Mouse (Mus musculus): ENCODE measurements around the gene Cabp4. TPM values are rescaled to one million over a fixed set of nuclear protein-coding genes. Genes with fewer than 3 reads are reported as not detected.

Gene Cabp4
- total RNA-seq, 2 experiments from 2014 or later: not detected

DNA sequence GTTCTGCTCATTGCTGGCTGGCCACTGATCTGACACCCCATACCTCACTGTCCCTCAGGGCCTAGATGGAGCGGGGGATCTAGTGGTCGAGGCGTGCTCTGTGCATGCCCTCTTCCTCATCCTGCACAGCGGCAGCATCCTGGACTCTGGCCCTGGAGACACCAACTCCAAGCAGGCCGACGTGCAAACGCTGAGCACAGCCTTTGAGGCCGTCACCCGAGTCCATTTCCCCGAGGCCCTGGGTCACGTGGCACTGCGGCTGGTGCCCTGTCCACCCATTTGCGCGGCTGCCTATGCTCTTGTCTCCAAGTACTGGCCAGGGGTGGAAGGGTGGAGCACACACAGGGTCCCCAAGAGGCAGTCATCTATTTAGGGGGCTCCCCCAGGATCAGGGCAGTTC is 37.2 kb downstream of the Cabp4 start:
- intact Hi-C loops (cut with DNase I): no loop called here

DNA sequence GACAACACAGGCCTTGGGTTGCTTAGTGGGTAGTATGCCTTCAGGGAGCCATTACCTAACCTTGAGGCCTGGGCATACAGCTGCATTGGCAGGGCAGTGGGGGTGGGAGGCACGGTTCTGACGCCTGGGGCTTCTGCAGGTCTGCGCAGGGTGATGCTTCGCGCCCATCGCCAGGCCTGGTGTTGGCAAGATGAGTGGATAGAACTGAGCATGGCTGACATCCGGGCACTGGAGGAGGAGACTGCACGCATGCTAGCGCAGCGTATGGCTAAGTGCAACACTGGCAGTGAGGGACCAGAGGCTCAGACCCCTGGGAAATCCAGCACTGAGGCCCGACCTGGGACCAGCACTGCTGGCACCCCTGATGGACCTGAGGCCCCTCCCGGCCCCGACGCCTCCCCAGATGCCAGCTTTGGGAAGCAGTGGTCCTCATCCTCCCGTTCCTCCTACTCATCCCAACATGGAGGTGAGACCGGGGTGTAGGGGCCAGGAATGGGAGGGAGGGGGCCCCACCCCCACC is 39.1 kb downstream of the Cabp4 start:
- DNase-seq: no peak
- intact Hi-C loops (cut with DNase I): no loop called here

More for the DNA sequence above, 37.2 kb downstream of the Cabp4 start:
- no peak for DNase-seq

DNA sequence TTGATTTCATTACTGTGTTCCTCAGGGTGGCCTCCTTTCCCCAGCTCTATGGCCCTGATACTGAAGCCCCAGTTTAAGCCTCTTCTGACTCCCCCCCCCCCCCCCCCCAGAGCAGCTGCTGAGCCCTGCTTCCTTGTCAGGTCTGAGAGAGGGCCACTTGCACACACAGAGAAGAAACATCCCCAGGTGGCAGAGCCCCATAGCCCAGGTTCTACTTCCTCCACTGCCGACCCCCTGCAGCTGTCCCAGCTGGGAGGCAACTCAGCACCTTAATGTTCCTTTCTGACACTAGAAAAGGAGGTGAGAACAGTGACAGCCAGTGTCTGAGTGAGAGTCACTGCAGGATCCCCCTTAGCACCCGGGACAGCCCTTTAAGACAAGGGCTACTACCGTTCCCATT is 40.0 kb downstream of the Cabp4 start:
- no peak for DNase-seq
- intact Hi-C loops (cut with DNase I): no loop called here

DNA sequence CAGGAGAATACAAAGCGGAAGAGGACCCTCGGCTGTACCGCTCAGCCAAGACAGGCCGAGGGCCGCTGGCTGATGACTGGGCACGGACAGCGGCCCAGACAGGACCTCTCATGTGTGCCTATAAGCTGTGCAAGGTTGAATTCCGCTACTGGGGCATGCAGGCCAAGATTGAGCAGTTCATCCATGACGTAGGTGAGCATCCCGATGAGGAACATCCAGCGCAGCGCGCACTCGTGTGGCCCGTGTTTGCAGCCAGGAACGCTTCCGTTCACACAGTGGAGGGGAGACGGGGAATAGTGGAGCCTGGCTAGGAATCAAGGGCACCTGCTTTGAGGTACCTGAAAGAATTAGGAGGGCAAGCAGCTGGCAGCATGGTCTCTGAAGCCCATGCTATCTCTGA is 40.5 kb downstream of the Cabp4 start:
- no peak for DNase-seq
- intact Hi-C loops (cut with DNase I): no loop called here

DNA sequence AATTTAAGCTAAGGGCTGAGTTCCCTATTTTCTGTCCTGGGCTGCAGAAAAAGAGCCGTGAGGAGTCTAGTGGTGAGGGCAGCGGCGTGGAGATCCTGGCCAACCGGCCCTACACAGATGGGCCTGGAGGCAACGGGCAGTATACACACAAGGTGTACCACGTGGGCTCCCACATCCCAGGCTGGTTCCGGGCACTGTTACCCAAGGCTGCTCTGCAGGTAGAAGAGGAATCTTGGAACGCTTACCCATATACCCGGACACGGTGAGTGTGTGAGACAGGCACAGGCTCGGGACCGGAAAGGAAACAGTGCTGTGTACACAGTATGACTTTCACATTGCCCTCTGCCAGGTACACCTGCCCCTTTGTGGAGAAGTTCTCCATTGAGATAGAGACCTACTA is 41.2 kb downstream of the Cabp4 start:
- intact Hi-C loops (cut with DNase I): no loop called here

DNA sequence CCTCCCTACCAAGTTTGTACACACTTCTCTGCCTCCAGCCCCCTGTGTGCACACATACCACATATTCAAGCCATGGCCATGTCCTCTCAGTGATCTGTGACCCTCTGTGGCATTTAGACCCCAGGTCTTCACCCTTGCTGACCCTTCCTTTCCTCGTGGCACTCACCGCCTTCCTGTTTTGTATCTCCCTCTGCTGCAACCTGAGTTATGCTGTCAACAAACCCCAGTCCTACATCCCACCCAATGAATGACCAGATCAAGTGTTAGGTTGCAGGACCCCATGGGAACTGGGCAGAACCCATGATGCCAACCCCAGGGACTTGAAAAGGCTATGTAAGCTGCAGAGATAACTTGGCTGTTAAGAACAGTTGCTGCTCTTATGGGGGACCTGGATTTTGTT is 41.8 kb downstream of the Cabp4 start:
- no peak for DNase-seq
- intact Hi-C loops (cut with DNase I): no loop called here

More for the DNA sequence above, 41.2 kb downstream of the Cabp4 start:
- no peak for DNase-seq

DNA sequence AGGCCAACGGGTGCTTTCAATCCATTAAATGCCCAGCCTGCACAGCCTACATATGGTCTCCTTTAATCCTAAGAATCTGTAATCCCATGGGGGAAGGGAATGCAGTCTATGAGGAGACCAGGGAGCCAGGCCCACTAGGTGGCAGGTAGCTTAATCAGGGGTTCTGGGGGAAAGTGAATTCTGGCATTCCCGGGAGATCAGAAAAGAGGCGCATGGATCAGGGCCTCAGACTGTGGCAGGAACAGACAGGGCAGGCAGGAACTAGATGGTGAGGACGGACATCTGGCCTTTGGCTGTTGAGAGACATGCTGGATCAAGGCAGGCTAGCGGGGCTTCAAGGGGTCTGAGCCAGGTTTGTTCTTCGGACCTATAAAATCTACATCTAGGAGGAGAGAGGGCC is 42.4 kb downstream of the Cabp4 start:
- no peak for DNase-seq
- intact Hi-C loops (cut with DNase I): no loop called here

DNA sequence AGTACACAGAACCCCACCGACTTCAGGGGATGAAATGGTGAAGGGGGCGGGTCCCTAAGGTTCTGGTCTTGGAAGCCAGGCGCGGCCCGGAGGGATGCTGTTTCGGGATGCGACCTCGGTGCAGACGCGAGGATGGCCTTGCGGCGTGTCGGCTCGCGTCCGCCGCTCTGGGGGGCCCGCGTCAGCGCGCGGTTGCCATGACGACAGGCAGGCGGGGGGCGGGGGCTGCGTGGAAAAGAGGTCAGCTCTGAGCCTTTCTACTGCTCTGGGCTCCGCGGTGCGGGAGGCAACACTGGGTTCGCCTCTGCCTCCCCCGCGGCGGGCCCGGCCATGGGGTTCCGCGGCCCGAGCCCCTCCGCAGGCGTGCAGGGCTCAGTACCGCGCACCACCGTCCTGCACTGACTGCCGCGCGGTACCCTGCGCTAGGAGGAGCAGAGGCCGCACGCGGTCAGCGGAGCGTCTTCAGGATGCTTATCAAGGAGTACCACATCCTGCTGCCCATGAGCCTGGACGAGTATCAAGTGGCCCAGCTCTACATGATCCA is 43.0 kb downstream of the Cabp4 start:
- peak; percentile 60 for DNase-seq
- intact Hi-C loops (cut with DNase I): no loop called here

DNA sequence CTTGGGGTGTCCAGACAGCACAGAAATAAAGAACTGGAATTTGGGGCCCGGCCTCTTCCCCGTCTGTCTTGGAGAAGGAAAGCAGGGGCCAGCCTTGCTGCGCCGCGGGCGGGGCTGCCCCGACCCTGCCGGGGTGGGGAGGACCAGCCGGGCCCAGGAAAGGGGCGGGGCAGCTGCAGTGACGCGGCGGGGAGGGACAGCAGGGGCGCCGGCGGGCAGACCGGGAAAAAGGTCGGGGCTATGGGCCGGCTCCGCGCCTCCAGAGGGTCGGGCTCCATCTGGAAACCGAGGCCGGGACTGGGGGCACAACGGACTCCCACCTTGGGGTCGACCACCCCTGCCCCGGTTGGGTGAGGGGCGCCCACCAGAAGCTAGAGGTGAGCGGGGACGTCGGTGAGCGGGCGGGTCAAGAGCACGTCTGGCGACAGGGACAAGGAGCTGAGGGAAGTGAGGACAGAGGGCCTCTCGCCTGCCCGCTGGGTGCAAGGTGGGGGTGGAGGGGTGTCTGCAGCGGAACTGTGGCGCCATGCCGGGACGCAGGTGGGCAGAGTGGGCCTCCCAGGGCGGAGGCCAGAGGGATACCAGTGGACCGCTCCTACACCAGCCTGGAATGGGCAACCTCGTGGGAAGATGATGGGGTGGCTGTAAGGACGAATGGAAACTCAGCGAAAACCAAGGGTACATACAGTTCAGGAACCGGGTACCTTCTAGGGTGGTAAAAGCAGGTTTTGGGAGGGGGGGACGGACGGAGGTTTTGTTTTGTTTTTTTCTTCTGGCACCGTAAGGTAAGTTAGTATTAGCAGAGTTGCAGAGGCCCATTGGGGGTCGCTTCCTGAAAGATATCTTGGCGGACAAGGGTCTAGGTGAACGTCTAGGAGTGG is 43.8 kb downstream of the Cabp4 start, which contains the start of gene Pitpnm1:
Gene Pitpnm1 (plus strand): TSS at position 162 of the 881 bp plus-strand sequence.
- peak; percentile 41 for DNase-seq
- intact Hi-C loops (cut with DNase I): no loop called here

DNA sequence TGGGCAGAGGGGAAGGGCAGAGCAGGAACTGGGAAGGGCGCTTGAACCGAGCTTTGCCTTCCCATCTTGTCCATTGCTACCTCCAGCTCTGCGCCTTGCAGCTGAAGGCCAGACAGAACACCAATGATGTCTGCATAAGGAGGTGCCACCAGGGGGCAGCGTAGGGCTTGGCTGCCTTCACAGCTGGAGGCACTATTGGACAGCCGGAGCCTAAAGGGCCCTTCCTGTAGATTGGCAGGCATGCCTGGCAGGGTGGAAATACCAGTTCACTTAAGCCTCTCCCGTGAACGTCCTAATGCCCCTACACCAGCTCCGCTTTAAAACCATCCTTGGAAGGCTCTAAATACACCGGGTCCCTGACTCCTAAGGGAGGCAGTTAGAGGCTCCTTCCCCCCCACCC is 44.8 kb downstream of the Cabp4 start:
- intact Hi-C loops (cut with DNase I): no loop called here
- peak; percentile 90 for DNase-seq

DNA sequence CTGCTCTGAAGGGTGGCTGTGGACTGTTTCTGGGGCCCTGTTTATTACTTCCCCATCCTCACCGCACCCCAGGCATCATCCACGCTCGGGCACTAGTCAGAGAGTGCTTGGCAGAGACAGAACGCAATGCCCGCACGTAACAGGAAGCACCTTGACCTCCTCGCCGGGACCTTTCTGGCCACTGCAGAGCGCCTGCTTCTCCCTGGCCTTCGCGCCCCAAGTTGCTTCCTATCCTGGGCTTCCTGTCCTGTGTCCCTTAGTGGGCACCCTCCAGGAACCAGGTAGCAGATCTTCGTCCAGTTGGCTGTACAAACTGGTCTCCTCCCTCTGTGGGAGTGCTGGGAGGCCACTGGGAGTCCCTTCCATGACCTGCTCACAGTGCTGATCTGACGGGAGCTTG is 45.4 kb downstream of the Cabp4 start:
- no peak for DNase-seq
- intact Hi-C loops (cut with DNase I): no loop called here

DNA sequence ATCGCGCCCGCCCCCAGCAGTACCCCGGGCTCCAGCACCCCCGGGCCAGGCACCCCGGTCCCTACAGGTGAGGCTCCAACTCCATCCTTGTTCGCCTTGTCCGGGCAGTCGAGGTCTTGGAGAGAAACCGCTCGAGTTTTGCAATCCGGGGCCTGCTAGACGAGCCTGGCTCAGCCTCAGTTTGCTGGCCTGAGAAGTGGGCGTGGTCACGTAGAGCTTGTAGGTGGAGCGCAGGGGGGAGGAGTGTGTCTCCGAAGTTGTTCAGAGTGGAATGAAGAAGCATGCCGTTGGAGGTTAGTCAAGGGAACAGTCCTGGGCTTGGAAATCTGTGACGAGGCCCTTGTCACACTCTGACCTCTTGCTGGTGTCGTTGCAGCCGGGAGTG is 46.4 kb downstream of the Cabp4 start:
- intact Hi-C loops (cut with DNase I): no loop called here
- no peak for DNase-seq

DNA sequence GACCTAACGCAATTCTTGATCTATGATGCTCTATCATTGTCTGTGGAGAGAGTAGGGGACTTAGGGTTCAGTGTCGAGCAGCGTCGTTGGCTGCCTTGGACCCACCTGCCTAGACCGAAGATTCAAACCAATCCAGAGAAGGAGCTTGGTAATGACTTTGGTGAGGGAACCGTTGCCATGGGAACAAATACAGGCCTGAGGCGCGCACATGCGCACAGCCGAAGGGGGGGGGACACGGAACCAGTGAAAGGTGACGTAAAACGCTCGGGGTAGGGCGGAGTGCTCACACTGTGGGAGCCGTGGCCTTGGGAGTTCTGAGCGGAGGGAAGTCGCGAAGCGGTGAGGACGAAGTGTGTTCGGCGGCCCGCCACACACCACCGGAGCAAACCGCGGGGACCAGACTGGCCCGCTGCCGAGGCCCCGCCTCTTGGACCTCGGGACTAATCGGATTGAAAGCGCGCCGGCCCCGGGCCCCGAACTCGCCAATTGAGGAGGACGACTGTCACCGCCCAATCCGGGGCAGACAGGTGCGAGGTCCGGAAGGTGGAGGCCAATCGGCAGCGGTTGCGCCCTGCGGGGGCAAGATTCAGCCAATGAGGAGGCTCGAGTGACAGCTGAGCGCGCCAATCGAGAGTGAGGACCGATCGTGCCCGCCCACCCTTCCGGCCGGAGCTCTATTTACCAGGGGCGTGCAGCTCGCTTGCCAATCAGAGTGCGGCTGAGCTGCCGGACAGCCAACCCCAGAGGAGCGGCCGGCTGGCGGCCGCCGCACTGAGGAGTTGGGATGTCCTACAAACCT is 47.0 kb downstream of the Cabp4 start, which contains the start of gene Cdk2ap2:
Gene Cdk2ap2 (plus strand): TSS at position 541 of the 799 bp plus-strand sequence.
- peak; percentile 99 for DNase-seq
- intact Hi-C loops (cut with DNase I): no loop called here

DNA sequence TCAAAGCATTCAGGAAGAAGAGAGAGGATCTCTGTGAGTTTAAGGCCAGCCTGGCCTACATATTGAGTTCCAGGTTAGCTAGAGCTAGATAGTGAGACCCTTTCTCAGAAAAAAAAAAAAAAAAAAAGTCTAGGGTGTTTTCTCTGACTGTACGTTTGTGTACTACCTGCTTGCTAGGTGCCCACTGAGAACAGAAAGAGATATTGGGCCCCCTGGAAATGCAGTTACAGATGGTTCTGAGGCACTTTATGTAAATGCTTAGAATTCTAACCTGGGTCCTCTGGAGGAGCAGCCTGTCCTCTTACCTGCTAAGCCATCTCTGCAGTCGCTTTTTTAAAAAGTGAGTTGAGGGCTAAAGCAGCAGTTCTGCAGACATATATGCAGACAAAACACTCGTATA is 48.0 kb downstream of the Cabp4 start:
- intact Hi-C loops (cut with DNase I): no loop called here
- no peak for DNase-seq

DNA sequence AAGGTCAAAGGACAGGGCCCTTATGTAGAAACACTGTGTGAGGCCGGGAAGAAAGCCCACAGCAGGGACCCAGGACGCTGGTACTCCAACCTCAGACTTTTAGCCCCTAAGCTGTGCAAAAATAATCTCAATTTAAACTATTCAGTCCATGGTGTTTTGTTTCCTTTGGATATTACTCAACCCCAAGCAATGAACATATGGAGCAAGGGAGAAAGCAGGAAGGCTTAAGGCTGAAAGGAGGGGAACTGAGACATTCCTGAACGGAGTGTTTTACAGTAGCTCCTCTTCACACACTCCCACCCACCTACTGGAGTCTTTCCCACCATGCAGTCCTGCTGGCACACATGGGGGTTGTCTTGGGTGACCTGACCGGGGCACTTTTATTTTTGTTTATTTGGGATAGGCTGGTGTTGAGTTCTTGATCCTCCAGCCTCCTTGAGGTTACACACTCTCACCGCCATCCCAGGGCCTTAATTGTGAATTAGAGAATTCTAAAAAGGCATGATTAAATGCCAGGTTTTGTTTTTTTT is 49.0 kb downstream of the Cabp4 start:
- intact Hi-C loops (cut with DNase I): no loop called here
- DNase-seq: no peak

DNA sequence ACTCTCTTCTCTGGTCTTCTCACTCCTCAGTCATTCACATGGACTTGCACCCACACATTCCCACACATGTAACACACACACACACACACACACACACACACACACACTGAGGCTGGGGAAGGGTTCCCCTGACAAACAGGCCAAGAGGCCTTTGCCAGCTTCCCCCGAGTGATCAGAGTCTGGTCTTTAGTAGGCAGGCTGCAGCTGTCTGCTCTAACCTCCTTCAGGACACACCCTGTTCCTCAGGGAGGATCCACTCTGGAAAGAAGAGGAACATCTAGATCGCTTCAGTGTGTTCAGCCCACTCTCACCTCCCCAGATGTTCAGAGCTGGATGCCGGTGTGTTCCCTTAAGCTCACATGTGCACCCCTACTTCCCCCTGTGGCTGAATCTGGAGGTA is 49.5 kb downstream of the Cabp4 start:
- DNase-seq: no peak
- intact Hi-C loops (cut with DNase I): no loop called here

DNA sequence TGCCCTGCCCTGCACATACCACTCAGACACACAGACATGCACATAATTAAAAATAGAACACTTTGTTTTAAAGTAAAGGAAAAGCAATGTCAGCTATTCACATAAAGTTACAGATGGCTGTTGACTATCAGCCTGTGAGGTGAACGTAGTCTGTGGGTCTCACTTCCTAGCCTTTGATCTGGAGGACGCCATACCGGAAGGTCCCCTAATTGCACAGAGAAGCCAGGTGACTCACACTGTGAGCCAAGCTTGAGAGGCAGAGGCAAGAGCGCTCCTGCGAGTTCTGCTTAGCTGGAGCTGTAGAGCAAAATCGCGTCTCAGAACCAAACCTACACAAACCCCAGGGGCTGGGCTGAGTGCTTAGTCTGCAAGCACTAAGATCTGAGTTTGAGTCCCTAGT is 50.1 kb downstream of the Cabp4 start:
- DNase-seq: no peak
- intact Hi-C loops (cut with DNase I): no loop called here

DNA sequence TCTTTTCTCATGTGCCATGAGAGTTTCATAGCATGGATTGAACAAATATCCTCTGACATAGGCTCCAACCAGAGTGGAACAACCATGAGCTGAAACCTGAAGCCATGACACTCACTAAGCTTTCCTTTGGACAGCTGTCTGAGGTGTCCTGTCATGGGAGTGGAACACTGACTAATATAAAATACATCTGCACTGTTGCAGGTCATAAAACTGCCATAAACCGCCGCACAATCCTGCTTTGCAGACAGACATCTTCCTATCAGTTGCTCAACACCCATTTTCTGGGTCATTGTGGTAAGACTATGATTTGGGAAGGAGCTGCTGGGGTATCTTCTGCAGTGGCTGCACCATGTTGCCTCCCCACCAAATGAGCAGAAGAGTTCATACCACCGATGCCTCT is 51.1 kb downstream of the Cabp4 start:
- no peak for DNase-seq
- intact Hi-C loops (cut with DNase I): no loop called here

DNA sequence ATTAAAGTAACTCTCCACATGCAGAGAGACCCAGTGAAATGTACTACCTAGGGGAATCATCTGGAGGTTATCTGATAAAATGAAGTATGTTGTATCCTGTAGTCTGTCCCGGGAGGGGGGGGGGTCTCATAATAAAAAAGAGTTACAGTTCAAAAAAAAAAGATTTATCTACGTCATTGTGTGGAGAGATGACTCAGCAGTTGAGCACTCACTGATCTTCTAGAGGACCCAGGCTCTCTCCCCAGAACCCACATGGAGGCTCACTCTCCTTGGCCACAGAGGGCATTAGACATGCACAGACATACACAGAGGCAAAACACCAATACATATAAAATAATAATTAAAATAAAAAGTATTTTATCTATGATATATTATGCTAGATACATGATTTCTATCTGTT is 52.5 kb downstream of the Cabp4 start:
- intact Hi-C loops (cut with DNase I): no loop called here
- DNase-seq: no peak

DNA sequence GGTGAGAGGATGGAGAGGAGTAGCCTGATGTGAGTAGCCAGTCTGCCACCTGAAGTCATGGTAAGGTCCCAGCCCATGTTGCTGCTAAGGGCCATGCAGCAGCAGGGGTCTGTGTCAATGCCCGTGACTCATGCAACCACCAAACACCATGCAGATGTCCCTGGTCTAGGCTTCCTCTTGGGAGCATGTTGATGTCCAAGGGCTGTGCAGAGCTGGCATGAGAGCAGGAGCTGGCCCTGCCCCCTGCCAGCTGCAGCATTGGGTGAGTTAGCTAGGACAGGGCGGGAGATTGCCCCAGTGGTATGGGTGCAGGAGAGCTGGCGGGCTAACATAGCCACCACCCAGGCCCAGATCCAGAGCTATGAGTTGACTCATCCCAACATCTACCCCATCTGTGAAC is 53.4 kb downstream of the Cabp4 start:
- DNase-seq: no peak
- intact Hi-C loops (cut with DNase I): no loop called here

DNA sequence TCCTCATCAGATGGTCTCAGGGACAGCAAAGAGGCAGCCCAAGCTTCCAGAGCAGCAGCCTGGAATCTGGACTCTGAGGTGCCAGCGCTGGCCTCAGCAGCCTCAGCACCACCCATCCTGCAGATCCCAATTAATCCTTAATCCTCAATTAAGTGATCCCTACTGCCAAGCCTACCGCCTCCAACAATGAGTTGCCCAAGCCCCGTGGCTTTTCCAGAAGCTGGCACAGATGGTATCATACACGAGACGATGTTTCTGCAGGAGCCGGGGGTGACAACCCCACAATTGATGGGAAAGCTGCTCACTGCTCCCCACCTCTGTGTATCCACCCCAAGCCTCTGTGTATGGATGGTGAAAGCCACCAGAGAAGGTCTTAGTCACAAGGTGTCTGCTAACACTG is 54.7 kb downstream of the Cabp4 start:
- no peak for DNase-seq

More for the DNA sequence above, 54.7 kb downstream of the Cabp4 start:
- intact Hi-C loops (cut with DNase I): loop anchor here (10.0 kb wide), 1 partner anchor 134 kb away; the partner anchor contains the start of gene Aldh3b3

Measured in left cerebral cortex, postnatal 4 days (tissue).